Mouse (Mus musculus): Measurements from ENCODE around the gene Cyp11a1.

The Cyp11a1 gene

GRCm38 (mm10) chr9:58005753-58006461 is at the start of gene Cyp11a1:
Gene Cyp11a1, plus strand, starts transcription at chr9:58006411.
- CTCF ChIA-PET: interaction anchor here (0.7 kb wide), 1 partner anchor 233 kb away, joined by 3 read pairs; no protein-coding TSS in a partner anchor

DNA sequence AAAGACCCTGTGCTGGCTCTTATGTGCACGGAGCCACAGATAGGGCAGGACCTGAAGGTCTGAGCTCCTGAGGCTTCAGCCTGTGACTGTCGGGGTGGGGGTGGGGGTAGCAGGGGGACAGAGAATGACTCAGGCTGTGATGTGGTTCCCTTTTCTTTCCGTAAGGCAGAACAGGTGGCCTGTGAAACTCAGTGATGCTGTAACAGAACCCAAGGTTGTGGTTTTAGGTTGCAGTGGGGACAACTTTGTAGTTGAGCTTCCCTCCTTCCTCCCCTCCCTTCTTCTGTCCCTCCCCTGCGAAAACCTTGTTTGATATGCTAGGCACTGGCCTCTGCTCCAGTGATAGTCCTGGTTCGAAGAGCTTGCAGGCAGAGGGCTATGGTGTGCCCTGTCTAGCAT is 49.4 kb upstream of the Cyp11a1 start:
- CTCF ChIA-PET: no interaction called here

GRCm38 (mm10) chr9:57958615-57959014 is 47.6 kb upstream of the Cyp11a1 start:
- CTCF ChIA-PET: interaction anchor here (1.2 to 2.1 kb wide), 2 partner anchors 13 to 29 kb away, joined by 4 to 6 read pairs; no protein-coding TSS in a partner anchor

DNA sequence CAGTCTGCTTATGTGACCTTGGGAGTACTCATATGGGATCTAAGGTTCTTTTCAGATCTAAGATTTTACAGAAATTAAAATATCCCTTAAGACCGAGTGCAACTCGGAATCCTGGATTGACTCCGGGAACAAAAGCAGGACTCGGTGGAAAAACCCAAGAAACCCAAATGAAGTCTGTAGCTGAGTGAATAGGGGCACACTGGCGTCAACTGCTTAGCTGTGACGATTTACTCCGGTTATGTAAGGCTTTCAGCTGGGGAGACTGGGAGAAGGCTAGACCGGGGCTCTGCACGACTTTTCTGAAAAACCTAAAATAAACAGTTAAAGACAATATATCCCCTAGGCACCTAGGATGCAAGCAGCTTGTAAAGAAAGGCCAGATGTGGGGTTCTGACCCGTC is 46.8 kb upstream of the Cyp11a1 start:
- CTCF ChIA-PET: interaction anchor here (1.2 to 2.1 kb wide), 2 partner anchors 13 to 30 kb away, joined by 4 to 6 read pairs; no protein-coding TSS in a partner anchor

- CTCF ChIA-PET: interaction anchor here (2.1 kb wide), 1 partner anchor 12 kb away, joined by 4 read pairs; no protein-coding TSS in a partner anchor
Measured at GRCm38 (mm10) chr9:57959886-57960866, 46.0 kb upstream of the Cyp11a1 start.

DNA sequence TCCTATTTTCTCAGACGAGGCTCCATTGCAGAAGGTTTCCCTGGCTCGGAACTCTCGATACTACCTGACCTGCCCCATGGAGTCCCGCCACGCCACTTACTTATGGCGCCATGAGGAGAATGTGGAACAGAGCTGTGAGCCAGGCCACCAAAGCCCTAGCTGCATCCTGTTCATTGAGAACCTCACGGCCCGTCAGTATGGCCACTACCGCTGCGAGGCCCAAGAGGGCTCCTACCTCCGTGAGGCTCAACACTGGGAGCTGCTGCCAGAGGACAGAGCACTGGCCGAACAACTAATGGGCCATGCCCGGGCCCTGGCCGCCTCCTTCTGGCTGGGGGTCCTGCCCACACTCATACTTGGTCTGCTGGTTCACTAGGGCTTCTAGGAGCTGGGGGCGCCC is 45.0 kb upstream of the Cyp11a1 start:
- CTCF ChIA-PET: interaction anchor here (0.6 to 1.8 kb wide), 2 partner anchors 10 to 14 kb away, joined by 3 to 6 read pairs; no protein-coding TSS in a partner anchor

- CTCF ChIA-PET: interaction anchor here (0.6 to 1.8 kb wide), 4 partner anchors 10 to 446 kb away, joined by 3 to 6 read pairs (median 6); no protein-coding TSS in a partner anchor
Measured at GRCm38 (mm10) chr9:57961863-57962778, 44.1 kb upstream of the Cyp11a1 start.

GRCm38 (mm10) chr9:57963249-57963997 is 42.8 kb upstream of the Cyp11a1 start:
- CTCF ChIA-PET: interaction anchor here (0.5 kb wide), 1 partner anchor 16 kb away, joined by 7 read pairs; no protein-coding TSS in a partner anchor

DNA sequence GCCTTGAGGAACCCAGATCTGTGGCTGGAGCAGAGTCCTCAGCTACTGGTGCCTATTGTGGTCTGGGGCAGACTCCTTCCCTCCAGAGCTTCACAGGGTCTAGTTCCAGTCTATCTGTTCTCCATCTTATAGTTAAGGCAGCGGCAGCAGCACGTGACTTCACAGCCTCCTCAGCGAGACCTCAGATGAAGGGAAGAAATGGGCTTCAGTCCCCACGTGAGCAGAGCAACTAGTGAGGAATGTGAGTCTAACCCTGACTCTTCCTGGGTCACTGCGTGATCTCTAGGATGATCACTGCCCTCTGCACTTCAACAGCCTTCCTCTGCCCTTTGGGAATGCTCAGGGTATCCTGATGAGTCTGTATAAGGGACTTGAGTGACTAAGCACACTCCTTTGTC is 42.2 kb upstream of the Cyp11a1 start:
- CTCF ChIA-PET: interaction anchor here (0.5 kb wide), 1 partner anchor 152 kb away, joined by 3 read pairs; no protein-coding TSS in a partner anchor

DNA sequence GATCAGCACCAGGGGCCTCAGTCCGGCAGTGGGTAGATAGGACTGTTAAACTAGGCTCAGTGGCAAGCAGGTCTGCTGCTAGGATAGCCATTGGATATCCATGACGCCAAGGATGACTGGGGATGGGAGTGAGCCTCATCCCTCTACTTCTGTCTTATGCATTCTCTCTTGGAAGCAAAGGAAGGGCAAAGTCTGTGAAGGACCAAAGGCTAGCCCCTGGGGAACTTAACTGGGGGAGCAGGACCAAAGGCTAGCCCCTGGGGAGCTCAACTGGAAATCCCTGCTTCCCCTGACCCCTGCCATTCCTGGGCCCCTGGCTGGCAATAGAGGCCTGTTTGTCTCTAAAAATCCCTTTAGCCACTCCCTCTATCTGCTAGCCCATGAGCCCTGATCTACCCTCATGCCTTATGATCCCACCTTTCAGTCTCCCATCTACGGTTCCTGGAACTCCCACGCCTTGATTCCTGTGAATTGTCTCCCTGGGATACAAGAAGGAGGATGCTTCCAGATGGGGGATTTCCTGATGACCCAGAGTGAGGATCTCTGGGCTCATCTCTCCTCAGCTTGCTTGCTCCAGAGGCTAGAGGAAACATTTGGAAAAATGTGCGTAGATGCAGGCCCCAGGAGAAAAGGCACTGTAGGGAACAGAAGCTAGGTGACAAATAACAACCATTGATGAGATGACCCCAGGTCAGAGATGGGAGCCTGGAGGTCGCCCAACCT is 41.5 kb upstream of the Cyp11a1 start:
- CTCF ChIA-PET: interaction anchor here (0.5 kb wide), 2 partner anchors 43 to 152 kb away, joined by 3 to 6 read pairs; no protein-coding TSS in a partner anchor

- CTCF ChIA-PET: interaction anchor here (0.5 kb wide), 1 partner anchor 42 kb away, joined by 6 read pairs; no protein-coding TSS in a partner anchor
Measured at GRCm38 (mm10) chr9:57965281-57966185, 40.7 kb upstream of the Cyp11a1 start.

GRCm38 (mm10) chr9:57967237-57967960 is 38.8 kb upstream of the Cyp11a1 start:
- CTCF ChIA-PET: interaction anchor here (0.6 to 0.8 kb wide), 2 partner anchors 23 to 1078 kb away, joined by 4 to 6 read pairs; no protein-coding TSS in a partner anchor

DNA sequence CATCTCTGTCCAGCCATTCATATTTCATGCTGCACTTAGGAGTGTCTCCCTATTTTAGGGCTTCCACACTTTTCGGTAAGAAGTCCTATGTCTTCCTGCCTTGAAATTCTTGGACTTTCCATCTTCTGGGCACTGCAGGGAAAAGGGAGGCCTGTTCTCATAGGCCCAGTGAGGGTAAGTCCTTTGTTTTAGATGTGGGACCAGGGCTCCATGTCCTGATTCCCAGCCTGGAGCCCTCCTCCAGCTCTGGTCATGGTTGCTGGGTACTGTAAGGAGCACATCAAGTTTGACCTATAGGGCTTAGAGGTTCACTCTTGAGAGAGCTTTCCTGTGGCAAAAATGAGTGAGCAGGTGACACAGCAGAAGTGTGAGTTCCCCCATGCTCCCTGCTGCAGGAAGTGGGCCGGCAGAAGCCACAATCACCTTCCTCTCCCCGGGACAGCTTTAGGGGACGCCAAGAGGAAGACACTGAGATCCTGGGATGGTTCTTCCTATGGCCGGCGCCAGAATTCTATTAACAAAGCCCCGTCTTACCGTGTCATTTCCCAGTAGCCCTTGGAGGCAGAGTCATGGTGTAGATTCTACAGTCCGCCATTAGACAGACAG is 37.9 kb upstream of the Cyp11a1 start:
- CTCF ChIA-PET: interaction anchor here (0.8 kb wide), 1 partner anchor 22 kb away, joined by 4 read pairs; no protein-coding TSS in a partner anchor

DNA sequence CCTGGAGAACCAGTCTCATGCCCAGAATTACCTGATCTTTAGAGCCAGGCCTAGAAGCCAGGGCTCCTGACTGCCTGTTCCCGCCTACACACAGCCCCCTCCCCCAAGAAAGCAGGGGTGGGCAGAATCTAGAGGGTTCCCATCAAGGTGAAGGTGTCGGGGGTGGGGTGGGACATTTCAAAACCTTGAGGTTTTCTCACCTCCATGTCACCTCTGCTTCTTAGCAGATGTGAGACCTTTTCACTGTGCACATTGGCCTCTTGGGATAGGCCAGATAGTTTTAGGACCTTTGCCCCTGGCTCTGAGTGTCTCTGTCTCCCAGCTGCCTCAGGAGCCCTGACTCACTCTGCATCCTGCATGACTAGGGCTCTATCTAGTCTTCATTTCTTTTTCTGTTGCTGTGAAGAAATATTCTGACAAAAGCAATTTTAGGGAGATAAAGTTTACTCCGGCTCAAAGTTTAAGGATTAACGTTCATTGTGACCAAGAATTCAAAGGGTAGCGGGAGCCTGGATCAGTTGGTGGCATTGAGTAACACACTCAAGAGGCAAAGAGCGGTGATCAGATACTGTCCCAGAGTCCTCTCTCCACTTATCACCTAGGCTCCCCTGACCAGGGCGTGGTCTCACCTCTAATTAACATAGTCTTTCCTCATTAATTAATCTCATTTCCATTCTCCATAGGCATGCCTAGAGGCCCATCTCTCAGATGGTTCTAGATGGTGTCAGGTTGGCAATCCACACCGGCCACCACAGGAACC is 37.2 kb upstream of the Cyp11a1 start:
- CTCF ChIA-PET: no interaction called here

GRCm38 (mm10) chr9:57969736-57970495 is 36.3 kb upstream of the Cyp11a1 start:
- CTCF ChIA-PET: no interaction called here

Measured in spleen, embryonic (tissue).